Mouse (Mus musculus) lung, embryonic 14.5 days (tissue): ENCODE measurements around the gene Atp6v0e2. TPM values are rescaled to one million over a fixed set of nuclear protein-coding genes. Genes with fewer than 3 reads are reported as not detected.
"Not testable (repeated sequence)": the region's sequence is repeated elsewhere in the genome, so short reads cannot be mapped to it uniquely, and the experiment has no call there.

ENCODE experiments used
- ATAC-seq: fragments of 200-750 bp; cut with Nextera tagmentation; 2 replicates; pipeline ENCODE4 v1.8.0; 2017; ENCODE audit warnings: mild to moderate bottlenecking, moderate TSS enrichment, moderate library complexity; ENCODE audit not compliant: insufficient read depth
- DNase-seq: peaks from one replicate; pipeline ENCODE4 v3.0.0-alpha.2; 2015
- H3K27ac ChIP-seq: fragments of 300-500 bp; sonication (generic); 2 replicates; pipeline ENCODE4 v1.5.1; 2014; ENCODE audit warnings: low read depth, mild to moderate bottlenecking, moderate library complexity
- H3K27me3 ChIP-seq: fragments of 300-500 bp; sonication (generic); 2 replicates; pipeline ENCODE4 v1.6.1; 2014; ENCODE audit warnings: low read length, control low read depth; ENCODE audit not compliant: insufficient read depth
- H3K36me3 ChIP-seq: fragments of 300-500 bp; sonication (generic); 2 replicates; pipeline ENCODE4 v1.6.1; 2014; ENCODE audit warnings: control low read depth; ENCODE audit not compliant: insufficient read depth
- H3K4me1 ChIP-seq: fragments of 300-500 bp; sonication (generic); 2 replicates; pipeline ENCODE4 v1.6.1; 2014; ENCODE audit warnings: antibody characterized with exemption, control low read depth; ENCODE audit not compliant: insufficient read depth
- H3K4me2 ChIP-seq: fragments of 300-500 bp; sonication (generic); 2 replicates; pipeline ENCODE4 v1.6.1; 2014; ENCODE audit warnings: mild to moderate bottlenecking
- H3K4me3 ChIP-seq: fragments of 300-500 bp; sonication (generic); 2 replicates; pipeline ENCODE4 v1.5.1; 2014; ENCODE audit warnings: low read depth, low read length
- H3K9ac ChIP-seq: fragments of 300-500 bp; sonication (generic); 2 replicates; pipeline ENCODE4 v1.6.1; 2014
- H3K9me3 ChIP-seq: fragments of 300-500 bp; sonication (generic); 2 replicates; pipeline ENCODE4 v1.6.1; 2016; ENCODE audit warnings: low read depth, low read length, control low read depth
- CTCF ChIP-seq: IDR thresholded peaks from 2 replicates; pipeline ENCODE4 v1.5.1; 2016; ENCODE audit warnings: antibody characterized with exemption, low read depth
- WGBS: fragments of 180-500 bp; shearing (Covaris S2); extraction: QIAGEN DNeasy Blood & Tissue Kit; methylation state at CpG from one replicate; pipeline ENCODE4 v1.1.7; 2014; 5-methylcytosine and 5-hydroxymethylcytosine counted together
- polyA plus RNA-seq: library from polyadenylated mRNA; unstranded; fragments of >200 nt; fragmentation: Nextera tagmentation; extraction: Ambion mirVana; gene quantifications from 2 replicates; pipeline ENCODE4 v1.2.1, GENCODE M21; 2014

Atp6v0e2 gene
- polyA plus RNA-seq, 1 experiment from 2014 or later = 7.4 TPM

DNA sequence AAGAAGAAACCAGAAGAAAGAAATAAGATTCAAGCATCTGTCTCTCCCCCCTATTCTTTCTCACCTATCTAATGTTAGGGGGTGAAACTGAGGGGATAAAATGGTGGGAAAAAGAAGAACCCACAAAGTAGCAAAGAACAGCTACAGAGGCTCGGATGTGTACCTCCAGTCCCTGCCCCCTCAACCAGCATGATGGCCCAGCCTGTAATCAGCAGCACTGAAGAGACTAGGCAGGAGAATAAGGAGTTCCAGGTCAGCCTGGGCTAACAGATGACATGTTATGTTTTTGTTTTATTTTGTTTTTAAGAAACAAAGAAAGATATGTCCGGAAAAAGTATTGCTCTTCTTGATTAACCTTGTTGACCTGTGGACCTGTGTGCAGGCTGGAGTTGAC is 33.6 kb upstream of the Atp6v0e2 start:
- no peak overlapping the region for H3K9ac ChIP-seq
- H3K4me2 ChIP-seq = peak overlapping the region; percentile 86
- peaks cover 6% of the 10 kb centered on the region; the same call in 1 of the 2 replicates for H3K36me3 ChIP-seq
- no peak for TF ChIP-seq CTCF
- ATAC-seq = peak; percentile 50
- DNase-seq = no peak
- no peaks in the 10 kb centered on the region for H3K27me3 ChIP-seq
- 0 out of 2 replicates have a peak, but pooled peaks cover 5% of the 10 kb centered on the region for H3K4me1 ChIP-seq
- no peaks in the 10 kb centered on the region for H3K9me3 ChIP-seq
- WGBS = 2% methylated on average over 2 of the region's 2 CpGs
- no peak overlapping the region for H3K27ac ChIP-seq
- peak overlapping the region; percentile 47 for H3K4me3 ChIP-seq

DNA sequence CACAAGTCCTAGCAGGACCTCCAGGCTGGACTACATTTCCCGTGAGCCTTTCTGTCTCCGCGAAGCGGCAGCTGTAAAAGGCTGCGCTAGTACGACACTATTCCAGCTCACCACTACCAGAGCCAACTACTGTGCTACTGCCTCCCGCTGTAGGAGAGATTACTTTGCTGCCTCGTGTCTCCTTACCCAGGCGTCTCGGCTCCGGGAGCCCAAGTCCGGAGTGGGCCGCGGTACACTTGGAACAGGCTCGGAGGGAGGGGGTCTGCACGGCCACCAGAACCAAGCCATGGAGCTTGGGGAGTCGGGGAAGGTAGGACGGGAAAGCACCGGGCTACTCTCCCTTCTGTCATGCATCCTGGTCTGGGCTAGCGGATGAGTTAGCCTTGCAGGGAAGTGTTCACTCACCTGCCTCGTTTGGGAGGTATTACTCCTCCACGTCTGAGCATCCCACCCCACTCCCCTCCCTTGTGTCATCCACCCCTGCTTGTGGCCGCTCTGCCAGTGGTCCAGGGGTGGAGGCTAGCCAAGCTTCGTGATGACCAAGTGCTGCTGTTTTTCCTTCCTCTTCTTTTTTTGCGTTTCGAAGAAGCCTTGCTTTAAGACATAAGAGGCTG is 33.1 kb upstream of the Atp6v0e2 start:
- H3K4me2 ChIP-seq = peak overlapping the region; percentile 86
- H3K27ac ChIP-seq = peak overlapping the region; percentile 1; the same call in 1 of the 2 replicates
- 0 out of 2 replicates have a peak, but pooled peaks cover 5% of the 10 kb centered on the region for H3K4me1 ChIP-seq
- peak; percentile 21; the same call in 1 of the 2 replicates for TF ChIP-seq CTCF
- H3K9ac ChIP-seq = peak overlapping the region; percentile 58
- H3K27me3 ChIP-seq = no peaks in the 10 kb centered on the region
- WGBS = under 1% methylated on average over 26 of the region's 26 CpGs
- no peaks in the 10 kb centered on the region for H3K9me3 ChIP-seq
- DNase-seq (peak; percentile 92), ATAC-seq (peak; percentile 96)
- H3K4me3 ChIP-seq = peak overlapping the region; percentile 47
- peaks cover 10% of the 10 kb centered on the region; the same call in 1 of the 2 replicates for H3K36me3 ChIP-seq

DNA sequence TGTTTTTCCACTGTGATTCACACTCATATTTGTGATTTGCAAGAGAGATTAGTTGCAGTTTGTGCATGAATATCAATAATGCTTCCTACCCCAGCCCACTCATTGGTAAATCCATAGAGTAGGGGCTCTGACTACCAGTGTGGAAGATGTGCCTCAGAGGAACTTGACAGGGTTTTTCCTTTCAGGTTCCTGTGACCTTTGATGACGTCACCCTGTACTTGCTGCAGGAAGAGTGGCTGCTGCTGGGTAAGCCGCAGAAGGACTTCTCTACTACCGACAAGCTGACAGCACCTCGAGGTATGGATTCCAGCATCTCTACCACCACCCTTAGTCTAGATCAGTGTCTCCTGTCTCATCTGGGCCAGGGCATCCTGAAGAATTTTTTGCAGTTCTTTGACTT is 29.3 kb upstream of the Atp6v0e2 start:
- WGBS = 52% methylated on average over 4 of the region's 4 CpGs
- no peak for DNase-seq

DNA sequence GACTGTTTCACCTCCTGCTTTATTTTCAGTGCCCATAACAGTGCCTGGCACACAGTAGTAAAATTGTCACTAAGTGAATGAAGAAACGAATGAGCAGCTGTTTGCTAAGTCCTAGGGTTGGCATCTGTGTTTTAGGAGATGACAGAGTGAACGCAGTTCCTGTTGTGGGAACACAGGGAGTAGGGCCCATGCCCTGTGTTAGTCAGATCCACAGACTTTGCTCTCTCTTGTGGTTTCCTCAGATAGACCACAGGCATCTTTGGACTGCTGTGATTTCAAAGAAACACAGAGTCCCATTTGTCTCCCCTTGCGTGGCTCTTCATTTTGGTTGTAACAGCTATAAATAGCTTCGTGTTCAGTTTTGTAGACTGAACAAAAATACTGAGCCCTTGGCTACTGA is 27.0 kb upstream of the Atp6v0e2 start:
- H3K27me3 ChIP-seq = no peaks in the 10 kb centered on the region
- H3K9me3 ChIP-seq = no peaks in the 10 kb centered on the region
- no peak overlapping the region for H3K9ac ChIP-seq
- H3K4me3 ChIP-seq = no peak overlapping the region
- H3K4me1 ChIP-seq = no peaks in the 10 kb centered on the region
- 73% methylated on average over 4 of the region's 4 CpGs for WGBS
- no peak overlapping the region for H3K27ac ChIP-seq
- ATAC-seq (no peak), DNase-seq (no peak)
- peaks cover 36% of the 10 kb centered on the region for H3K36me3 ChIP-seq
- no peak for TF ChIP-seq CTCF
- H3K4me2 ChIP-seq = no peak overlapping the region

More for the DNA sequence above, 29.3 kb upstream of the Atp6v0e2 start:
- H3K4me2 ChIP-seq = no peak overlapping the region
- no peak overlapping the region for H3K9ac ChIP-seq
- ATAC-seq = no peak
- peaks cover 25% of the 10 kb centered on the region for H3K36me3 ChIP-seq
- no peak for TF ChIP-seq CTCF
- H3K9me3 ChIP-seq = no peaks in the 10 kb centered on the region
- H3K4me3 ChIP-seq = no peak overlapping the region
- no peaks in the 10 kb centered on the region for H3K27me3 ChIP-seq
- 0 out of 2 replicates have a peak, but pooled peaks cover 5% of the 10 kb centered on the region for H3K4me1 ChIP-seq
- H3K27ac ChIP-seq = no peak overlapping the region

DNA sequence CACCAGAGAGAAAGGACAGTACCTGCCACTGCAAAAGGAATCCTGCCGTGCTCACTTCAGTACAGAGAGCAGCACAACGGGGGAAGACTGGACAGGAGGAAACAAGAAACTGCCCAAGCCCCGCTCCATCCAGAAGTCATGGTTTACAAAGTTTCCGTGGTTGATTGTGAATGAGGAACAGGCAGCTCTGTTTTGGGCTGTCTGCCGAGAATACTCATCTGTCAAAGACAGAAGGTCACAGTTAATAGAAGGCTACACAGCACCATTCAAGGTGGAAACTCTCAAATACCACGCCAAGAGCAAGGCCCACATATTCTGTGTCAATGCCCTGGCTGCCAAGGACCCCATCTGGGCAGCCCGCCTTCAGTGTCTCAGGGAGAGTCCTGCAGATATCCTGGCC is 25.6 kb upstream of the Atp6v0e2 start:
- no peaks in the 10 kb centered on the region for H3K9me3 ChIP-seq
- no peak overlapping the region for H3K27ac ChIP-seq
- no peaks in the 10 kb centered on the region for H3K27me3 ChIP-seq
- H3K4me3 ChIP-seq = no peak overlapping the region
- peaks cover 47% of the 10 kb centered on the region for H3K36me3 ChIP-seq
- no peak overlapping the region for H3K9ac ChIP-seq
- no peak for ATAC-seq
- no peak for TF ChIP-seq CTCF
- 82% methylated on average over 7 of the region's 7 CpGs for WGBS
- H3K4me2 ChIP-seq = no peak overlapping the region
- no peaks in the 10 kb centered on the region for H3K4me1 ChIP-seq
- no peak for DNase-seq

DNA sequence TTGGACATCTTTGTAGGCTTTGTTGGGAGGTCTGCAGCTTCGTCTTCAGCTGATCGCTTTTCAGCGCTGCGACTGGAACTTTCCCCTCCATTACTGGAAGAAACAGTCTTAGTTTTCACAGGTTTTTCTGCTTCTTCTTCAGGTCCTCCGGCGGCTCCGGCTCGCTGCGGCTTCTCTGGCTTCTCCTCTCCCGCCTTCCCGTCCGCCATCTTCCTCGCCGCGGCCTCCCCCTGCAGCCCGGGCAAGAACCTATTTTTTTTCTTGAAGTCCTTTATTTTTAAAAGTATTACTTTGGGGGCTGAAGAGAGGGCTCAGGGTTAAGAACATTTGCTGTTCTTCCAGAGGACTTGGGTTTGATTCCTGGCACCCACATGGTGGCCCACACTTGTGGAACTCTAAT is 12.5 kb upstream of the Atp6v0e2 start:
- not testable (repeated sequence) for H3K4me1 ChIP-seq, ATAC-seq, H3K9ac ChIP-seq, DNase-seq, H3K27ac ChIP-seq, H3K9me3 ChIP-seq, H3K4me3 ChIP-seq, H3K4me2 ChIP-seq, H3K27me3 ChIP-seq
- H3K36me3 ChIP-seq = peaks cover 11% of the 10 kb centered on the region; the same call in 1 of the 2 replicates
- 97% methylated on average over 13 of the region's 16 CpGs for WGBS

DNA sequence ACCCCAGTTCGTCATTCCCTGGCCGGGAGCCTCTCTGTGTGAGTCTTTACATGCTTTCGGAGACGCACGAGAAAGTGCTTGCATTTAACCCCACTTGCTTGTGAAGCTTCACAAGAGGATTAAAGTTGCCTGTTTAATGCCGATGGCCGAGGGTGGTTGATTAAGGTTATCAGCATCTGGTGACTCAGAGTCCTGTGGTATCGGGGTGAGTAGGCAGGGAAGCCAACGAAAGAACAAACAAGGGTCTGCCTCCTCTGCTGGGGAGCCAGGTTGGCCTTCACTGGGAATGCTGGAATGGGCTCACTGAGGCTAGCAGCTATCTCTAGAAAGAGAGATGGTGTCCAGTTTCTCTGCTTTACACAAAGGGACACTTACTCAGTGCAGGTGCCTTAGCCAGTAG is 9.5 kb upstream of the Atp6v0e2 start:
- Histone ChIP-seq H3K36me3 (peaks cover 9% of the 10 kb centered on the region; the same call in 1 of the 2 replicates), H3K27me3 (no peaks in the 10 kb centered on the region), H3K4me2 (no peak overlapping the region), H3K4me3 (no peak overlapping the region), H3K4me1 (0 out of 2 replicates have a peak, but pooled peaks cover 3% of the 10 kb centered on the region), H3K9ac (no peak overlapping the region), H3K9me3 (no peaks in the 10 kb centered on the region), H3K27ac (no peak overlapping the region)
- WGBS = 83% methylated on average over 9 of the region's 9 CpGs
- DNase-seq (no peak), ATAC-seq (no peak)
- TF ChIP-seq CTCF = no peak
